Mouse (Mus musculus) fat pad, adult 2 months (tissue): ENCODE measurements around the gene Sytl2.

ENCODE experiments used
- DNase-seq: peaks from one replicate; pipeline ENCODE4 v3.0.0-alpha.2; 2011; ENCODE audit warnings: low read depth, low spot score; ENCODE audit errors: extremely low read depth

The Sytl2 gene

GRCm38 (mm10) chr7:90306968-90307367, 4.9 kb downstream of the Sytl2 start:
- no peak for DNase-seq

GRCm38 (mm10) chr7:90308003-90308402, 6.0 kb downstream of the Sytl2 start:
- no peak for DNase-seq

DNA sequence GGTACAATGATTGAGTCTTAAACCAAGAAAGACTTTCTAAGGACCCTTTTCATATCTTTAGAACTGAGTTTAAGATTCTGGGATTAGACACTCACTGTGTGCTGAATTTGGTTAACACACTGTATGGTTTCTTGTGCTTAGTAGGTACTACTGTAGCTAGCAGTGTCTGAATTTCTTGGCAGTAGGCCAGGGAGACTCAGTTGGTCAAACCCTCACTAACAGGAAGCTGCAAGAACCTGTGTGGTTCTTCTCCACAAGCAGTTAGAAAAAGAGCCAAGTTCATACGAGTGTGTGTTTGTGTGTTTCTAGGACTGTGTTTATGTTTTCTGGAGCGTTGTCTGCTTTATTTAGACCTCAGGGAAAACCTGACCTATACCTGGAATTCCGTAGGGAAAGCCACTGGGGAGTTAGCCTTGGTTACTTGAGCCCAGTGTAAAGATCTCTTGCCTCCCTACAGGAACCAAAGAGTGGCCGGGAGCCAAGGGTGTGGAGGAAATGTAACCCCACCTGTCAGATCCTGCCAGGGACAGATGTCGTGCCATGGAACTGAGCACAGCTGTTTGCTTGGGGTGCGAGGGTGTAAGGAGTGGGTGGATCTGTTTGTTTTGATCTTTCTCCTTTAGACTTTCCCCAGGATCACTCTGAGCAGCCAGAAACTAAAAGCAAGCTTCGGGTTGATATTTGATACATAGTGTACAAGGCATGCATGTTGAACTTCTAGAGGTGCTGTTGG, 10.3 kb downstream of the Sytl2 start:
- no peak for DNase-seq

DNA sequence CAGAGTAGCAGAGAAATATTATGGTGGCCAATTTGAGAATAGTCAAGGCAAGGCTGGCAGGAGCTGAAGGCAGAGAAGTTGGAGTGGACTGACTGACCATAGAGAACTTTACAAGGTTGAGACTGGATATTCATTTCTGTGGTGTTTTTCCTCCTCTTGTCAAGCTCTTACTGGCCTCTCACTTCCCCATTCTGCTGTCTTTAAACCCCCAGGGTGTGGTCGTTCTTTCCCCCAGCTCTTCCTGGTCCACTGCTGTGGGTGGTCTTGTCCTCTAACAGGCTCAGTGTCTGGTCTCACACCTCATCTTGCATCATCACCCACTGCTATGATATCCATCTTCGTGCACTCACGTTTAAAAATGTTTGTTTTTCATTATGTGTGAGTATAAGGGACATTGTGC, 11.4 kb downstream of the Sytl2 start:
- no peak for DNase-seq

DNA sequence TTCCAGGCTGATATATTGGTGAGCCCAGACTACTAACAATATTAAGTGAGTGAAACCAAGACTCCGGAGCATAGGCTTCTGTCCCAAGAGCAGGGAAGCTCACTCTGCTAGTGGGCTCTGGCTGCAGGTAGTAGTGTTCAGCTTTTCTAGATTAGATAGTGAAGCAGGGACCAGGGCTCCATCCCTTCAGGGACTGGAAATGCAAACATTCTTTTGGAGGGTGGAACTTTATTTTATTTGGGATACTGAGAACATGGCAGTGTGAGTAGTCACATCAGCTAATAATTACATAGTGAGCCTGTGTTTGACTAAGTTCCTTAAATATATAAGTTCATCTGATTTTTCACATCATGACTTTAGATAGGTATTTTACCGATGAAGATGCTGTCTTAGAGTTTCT, 14.8 kb downstream of the Sytl2 start:
- no peak for DNase-seq

- no peak for DNase-seq
Measured at GRCm38 (mm10) chr7:90319446-90319845, 17.4 kb downstream of the Sytl2 start.

GRCm38 (mm10) chr7:90320124-90320523, 18.1 kb downstream of the Sytl2 start:
- DNase-seq = no peak

DNA sequence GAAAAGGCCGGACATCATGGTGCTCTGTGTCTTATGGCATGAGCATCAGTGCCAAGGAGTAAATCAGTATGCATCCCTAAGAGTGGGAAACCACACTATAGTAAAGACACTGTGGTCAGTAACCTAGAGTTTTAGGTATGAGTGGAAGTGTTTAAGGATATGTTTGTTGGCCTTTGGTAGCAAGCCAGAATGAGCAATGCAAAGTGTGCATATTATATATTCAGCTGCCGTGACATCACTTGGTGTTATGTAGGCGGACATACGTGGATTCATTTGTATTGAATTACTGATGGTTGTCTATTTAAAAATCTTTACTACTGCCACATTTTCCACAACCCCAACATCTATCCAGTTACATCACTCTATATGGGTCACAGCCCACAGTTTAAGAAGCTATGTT, 23.1 kb downstream of the Sytl2 start:
- DNase-seq = no peak

DNA sequence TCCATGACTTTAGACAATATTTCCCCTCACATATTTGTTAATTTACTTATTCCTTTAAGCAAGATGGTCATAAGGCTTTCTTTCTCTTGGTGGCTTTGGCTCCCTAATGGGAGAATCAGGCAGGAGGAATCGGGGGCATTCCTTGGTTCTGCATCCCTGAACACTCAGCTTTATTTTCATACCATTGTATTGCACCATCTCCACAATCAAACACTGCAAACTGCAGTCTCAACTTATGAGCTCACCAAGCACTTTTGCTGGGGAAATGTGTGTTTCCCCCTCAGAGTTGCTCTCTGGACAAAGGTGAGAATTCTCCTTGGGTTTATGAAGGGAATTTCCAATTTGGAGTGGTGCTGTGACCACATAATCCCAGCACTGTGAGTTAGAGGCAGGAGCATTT, 28.1 kb downstream of the Sytl2 start:
- DNase-seq = no peak

DNA sequence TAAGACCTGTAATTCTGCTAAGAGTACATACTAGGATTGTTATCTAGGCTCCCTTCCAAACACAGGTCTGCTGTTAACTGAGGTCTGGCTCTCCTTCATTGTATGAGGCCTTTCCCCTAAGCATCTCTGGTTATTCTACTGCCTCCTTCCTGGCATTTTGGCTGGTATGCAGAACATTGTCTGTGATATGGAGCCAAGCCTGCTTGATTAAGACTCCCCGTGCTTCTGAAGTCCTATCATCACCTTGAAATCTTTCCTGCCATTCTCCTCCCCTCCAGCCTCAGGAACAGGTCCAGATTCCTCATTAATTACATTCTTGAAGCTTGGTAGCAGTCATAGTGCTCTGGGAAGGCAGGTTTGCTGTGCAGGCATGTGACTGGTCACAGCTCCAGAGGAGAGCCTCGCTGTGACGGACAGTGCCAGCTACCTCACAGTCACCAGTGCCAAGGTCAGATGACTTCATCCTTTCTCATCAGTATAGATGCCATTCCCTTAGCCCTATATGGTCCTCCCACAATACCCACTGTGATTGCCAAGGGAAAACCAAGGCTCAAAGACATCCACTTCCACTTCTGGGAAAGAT, 30.5 kb downstream of the Sytl2 start:
- DNase-seq = no peak

DNA sequence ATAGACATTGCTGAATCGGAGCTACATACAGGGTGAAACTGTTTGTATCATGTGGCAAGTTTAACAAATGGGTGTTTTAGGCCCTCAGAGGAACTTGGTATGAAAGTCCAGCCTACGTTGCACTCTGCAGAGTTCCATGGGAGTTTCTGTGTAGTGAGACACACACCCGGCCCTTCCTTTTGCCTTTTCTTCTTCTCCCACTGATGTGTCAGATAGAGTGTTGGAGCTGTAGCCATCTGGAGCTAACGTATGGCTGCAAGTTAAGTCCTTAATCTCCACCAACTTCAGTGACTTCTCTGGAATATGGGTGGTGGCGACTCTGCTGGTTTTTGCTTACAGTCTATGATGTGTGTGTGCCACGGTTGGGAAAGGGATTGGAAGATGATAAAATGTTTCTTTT, 32.3 kb downstream of the Sytl2 start:
- no peak for DNase-seq

DNA sequence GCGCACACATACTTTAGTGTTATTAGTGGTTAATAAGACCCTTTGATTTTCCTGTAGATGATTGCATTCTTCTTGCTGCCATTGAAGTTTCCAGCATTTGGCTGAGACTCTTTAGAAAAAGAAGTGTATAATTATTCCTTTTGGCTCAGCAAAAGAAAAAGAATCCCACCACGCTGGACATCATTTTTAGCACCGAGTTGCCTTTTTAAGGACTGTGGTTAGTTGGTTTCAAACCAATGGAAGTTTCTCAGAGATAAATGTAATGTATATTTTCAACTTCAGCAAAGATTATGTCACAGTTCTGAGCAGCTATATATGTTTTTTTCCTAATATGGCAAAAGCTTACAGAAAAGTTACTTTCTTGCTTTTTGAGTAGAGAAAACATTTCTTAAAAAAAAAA, 32.8 kb downstream of the Sytl2 start:
- DNase-seq = no peak

- DNase-seq = no peak
Measured at GRCm38 (mm10) chr7:90335755-90336194, 33.7 kb downstream of the Sytl2 start.

DNA sequence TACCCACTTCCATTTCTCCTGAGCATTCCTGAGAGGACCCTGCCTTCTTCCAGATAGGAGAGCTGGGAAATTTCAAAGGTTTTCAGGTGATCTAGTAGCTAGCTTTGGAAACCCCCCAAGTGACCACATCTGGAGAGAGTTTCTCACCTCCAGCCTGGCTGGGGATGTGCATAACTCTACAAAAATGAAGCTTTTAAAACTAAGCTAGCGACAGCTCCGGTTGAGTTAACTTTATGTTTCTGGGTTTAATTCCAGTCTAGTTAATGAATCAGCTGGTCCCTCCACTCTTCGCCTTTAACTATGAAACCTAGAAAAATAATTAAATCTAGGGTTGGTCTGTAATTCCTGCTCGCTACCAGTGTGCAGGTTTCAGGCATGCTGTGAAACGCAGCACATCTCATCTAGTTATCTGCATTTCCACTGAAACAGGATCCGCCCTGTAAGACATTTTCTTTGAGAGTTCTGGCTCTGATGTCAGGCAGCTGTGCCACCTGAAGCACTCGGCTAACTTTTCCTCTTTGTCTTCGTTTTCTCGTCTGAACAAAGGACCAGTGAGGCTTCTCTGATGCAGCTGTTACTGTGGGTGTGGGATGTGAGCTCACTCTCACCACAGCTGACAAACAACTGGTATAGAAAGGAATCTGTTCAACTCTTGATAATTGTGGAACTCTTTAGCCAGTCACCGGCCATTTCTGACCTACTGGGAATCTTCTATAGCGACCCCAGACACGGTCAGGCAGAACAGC, 39.3 kb downstream of the Sytl2 start:
- no peak for DNase-seq

DNA sequence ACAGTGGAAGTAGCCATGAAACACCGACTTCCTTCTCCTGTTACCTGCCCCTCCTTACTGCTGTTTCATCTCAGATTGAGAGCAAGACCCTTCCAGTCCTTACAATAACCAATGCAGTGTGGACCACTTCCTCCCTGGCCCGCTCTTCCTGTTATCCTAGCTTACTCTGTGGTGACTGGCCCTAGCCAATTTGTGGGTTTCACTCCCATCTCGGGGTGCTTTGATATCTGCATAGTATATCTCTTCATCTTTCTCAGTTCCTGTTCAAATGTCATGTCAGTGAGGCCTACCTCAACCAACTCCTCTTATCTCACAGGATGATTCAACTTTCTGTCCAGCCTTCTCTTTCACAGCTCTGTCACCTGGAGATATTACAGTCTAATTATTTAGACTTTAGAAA, 42.9 kb downstream of the Sytl2 start:
- DNase-seq = no peak

DNA sequence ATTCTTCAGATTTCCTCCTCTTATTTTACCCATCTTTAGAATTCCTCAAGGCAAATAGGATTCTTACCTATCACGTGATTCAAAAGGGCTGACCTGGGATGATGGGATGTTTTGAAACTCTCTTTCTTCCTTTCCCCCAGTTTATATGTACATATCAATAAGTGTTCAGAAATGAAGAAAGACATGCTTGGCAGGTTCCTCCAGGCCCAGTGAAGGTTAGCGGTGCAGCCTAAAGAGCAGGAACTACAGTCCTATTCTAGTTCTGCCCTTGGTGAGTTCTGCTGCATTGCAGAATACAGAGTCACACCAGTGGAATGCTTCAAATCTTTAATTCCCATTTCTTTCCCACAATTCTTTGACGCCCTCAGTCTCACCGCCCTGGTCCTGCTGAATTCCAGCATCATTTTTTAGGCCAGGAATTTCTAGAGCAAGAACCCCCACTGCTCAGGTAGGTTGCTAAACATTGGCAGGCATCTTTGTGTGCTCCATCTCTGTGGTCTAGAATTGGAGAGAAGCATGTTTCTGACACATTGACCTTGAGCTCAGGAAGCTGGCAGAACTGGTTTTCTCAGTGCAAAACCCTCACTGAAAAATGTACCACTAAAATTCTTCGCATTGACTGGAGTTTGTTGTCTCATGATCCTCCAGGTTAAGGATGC, 45.9 kb downstream of the Sytl2 start:
- no peak for DNase-seq

DNA sequence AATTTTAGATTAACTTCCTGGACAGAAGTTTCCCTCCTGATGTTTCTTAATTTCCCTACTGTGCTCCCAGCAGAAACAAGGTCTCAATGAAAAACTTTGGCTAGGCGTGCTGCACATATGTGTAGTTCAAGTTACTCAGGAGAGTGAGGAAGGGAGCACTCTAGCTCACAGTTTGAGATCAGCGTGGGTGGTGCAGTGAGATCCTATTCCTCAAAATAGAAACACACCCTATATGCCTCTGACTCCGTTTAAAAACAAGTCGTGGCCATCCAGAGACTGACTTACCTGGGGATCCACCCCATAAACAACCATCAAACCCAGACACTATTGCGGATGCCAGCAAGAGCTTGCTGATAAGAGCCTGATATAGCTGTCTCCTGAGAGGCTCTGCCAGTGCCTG, 47.0 kb downstream of the Sytl2 start:
- DNase-seq = no peak

GRCm38 (mm10) chr7:90352183-90352582, 50.1 kb downstream of the Sytl2 start:
- no peak for DNase-seq

GRCm38 (mm10) chr7:90353488-90354228, 51.6 kb downstream of the Sytl2 start:
- no peak for DNase-seq

GRCm38 (mm10) chr7:90354229-90354604, 52.2 kb downstream of the Sytl2 start:
- DNase-seq = no peak

GRCm38 (mm10) chr7:90355454-90355853, 53.4 kb downstream of the Sytl2 start:
- DNase-seq = no peak
